Mouse (Mus musculus) E14TG2a.4 (cell line): Measurements from ENCODE around the gene Csf1.

Experiments
- H3K27me3 ChIP-seq: 2 replicates; pipeline ENCODE4 v1.6.1; 2014; ENCODE audit warnings: low read length, control low read depth; ENCODE audit not compliant: insufficient read depth
- H3K36me3 ChIP-seq: 2 replicates; pipeline ENCODE4 v1.6.1; 2014; ENCODE audit warnings: low read length, control low read depth; ENCODE audit not compliant: insufficient read depth
- H3K4me1 ChIP-seq: replicated peaks from 2 replicates; pipeline ENCODE4 v1.6.1; 2014; ENCODE audit warnings: low read depth, low read length, control low read depth
- H3K4me3 ChIP-seq: replicated peaks from 2 replicates; pipeline ENCODE4 v1.5.1; 2014; ENCODE audit warnings: mild to moderate bottlenecking, low read length
- H3K9me3 ChIP-seq: 2 replicates; pipeline ENCODE4 v1.6.1; 2014; ENCODE audit warnings: low read length, control low read depth
- CTCF ChIP-seq: conservative IDR thresholded peaks from 2 replicates; pipeline ENCODE4 v1.5.1; 2014; ENCODE audit warnings: low read length
- NANOG ChIP-seq: IDR thresholded peaks from 2 replicates; pipeline ENCODE4 v1.6.1; 2014; ENCODE audit warnings: borderline replicate concordance, low read length, mixed read lengths
- POU5F1 ChIP-seq: IDR thresholded peaks from 2 replicates; pipeline ENCODE4 v1.6.1; 2014; ENCODE audit warnings: low read length, borderline replicate concordance

Csf1 gene

DNA sequence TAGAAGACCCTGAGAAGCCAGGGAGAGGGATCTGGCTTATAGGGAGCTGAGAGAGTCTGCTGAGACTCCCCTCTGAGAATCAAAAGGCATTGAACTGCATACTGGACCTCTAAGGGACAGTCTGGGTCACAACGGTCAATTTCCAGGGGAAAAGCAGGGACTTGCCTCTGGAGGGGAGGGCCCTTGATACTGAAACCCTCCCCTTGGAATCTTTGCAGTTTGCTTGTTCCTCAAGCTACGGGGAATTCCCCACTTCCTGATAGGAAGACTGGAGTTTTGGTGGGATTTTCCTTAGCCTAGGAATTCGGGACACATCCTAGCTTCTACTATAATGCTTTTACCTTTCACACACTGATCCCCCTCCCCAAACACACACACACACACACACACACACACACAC lies 15.5 kb upstream of the Csf1 start:
- H3K4me1 ChIP-seq: peaks cover 8% of the 10 kb centered on the region
- H3K9me3 ChIP-seq: no peaks in the 10 kb centered on the region
- TF ChIP-seq CTCF (no peak), NANOG (no peak), POU5F1 (no peak)

DNA sequence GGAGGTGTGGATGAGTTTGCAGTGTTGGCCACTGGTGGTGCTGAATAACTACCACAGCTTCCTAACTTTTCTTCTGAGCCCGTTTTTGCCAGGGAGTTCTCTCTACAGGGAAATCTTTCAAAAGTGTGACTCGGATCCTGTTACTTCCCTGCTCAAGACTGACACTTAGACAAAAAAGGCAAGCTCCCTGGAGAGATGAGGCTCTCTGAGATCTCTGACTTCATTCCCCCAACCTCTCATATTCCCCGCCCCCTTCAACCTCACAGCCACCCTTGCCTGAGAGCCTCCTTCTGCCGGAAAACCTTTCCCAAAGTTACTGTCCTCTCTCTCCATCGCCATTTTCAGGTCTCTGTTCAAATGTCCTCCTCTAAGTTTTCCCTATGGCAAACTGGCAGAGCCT lies 14.8 kb upstream of the Csf1 start:
- no peak for TF ChIP-seq NANOG
- no peak for TF ChIP-seq CTCF
- TF ChIP-seq POU5F1: no peak
- H3K36me3 ChIP-seq: no peaks in the 10 kb centered on the region
- no peak overlapping the region for H3K4me3 ChIP-seq
- H3K9me3 ChIP-seq: no peaks in the 10 kb centered on the region
- H3K27me3 ChIP-seq: peaks cover 47% of the 10 kb centered on the region
- H3K4me1 ChIP-seq: peaks cover 8% of the 10 kb centered on the region

More for the DNA sequence above, 15.5 kb upstream of the Csf1 start:
- H3K4me3 ChIP-seq: no peak overlapping the region
- peaks cover 47% of the 10 kb centered on the region for H3K27me3 ChIP-seq
- no peaks in the 10 kb centered on the region for H3K36me3 ChIP-seq

DNA sequence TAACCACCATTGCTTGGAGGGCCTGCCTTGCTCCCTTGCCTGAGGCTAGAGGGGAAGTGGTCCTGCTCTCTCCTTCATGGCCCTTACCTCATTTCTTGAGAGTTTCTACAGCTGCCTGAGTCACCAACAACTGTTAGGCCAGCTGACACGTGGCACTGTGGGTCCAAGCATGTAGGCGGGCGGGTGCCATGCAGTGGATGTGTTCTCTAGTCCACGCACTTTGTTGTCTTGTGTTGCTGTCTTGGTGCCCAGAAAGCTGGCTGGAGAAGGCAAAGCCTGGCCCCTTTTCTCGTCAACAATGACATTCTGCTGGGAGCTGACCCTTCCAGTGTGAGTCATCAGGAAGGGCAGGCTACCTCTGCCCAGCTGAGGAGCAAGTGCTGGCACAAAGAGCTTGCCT lies 12.6 kb upstream of the Csf1 start:
- H3K4me1 ChIP-seq: peaks cover 8% of the 10 kb centered on the region
- TF ChIP-seq NANOG (no peak), CTCF (no peak), POU5F1 (no peak)
- peaks cover 52% of the 10 kb centered on the region for H3K27me3 ChIP-seq
- no peaks in the 10 kb centered on the region for H3K36me3 ChIP-seq
- no peak overlapping the region for H3K4me3 ChIP-seq
- no peaks in the 10 kb centered on the region for H3K9me3 ChIP-seq

- Histone ChIP-seq H3K9me3 (no peaks in the 10 kb centered on the region), H3K4me1 (no peaks in the 10 kb centered on the region), H3K27me3 (peaks cover 54% of the 10 kb centered on the region), H3K4me3 (no peak overlapping the region), H3K36me3 (no peaks in the 10 kb centered on the region)
- TF ChIP-seq CTCF (no peak), NANOG (no peak), POU5F1 (no peak)
These were observed 9.4 kb upstream of the Csf1 start for GRCm38 (mm10) chr3:107769692-107770091.

GRCm38 (mm10) chr3:107768104-107768989 lies 8.1 kb upstream of the Csf1 start:
- Histone ChIP-seq H3K4me3 (no peak overlapping the region), H3K4me1 (no peaks in the 10 kb centered on the region), H3K27me3 (peaks cover 58% of the 10 kb centered on the region), H3K36me3 (no peaks in the 10 kb centered on the region), H3K9me3 (no peaks in the 10 kb centered on the region)
- TF ChIP-seq NANOG (no peak), CTCF (no peak), POU5F1 (no peak)

GRCm38 (mm10) chr3:107766804-107767203 lies 6.5 kb upstream of the Csf1 start:
- Histone ChIP-seq H3K9me3 (no peaks in the 10 kb centered on the region), H3K27me3 (peaks cover 60% of the 10 kb centered on the region), H3K4me3 (no peak overlapping the region), H3K36me3 (no peaks in the 10 kb centered on the region), H3K4me1 (no peaks in the 10 kb centered on the region)
- TF ChIP-seq POU5F1: no peak

DNA sequence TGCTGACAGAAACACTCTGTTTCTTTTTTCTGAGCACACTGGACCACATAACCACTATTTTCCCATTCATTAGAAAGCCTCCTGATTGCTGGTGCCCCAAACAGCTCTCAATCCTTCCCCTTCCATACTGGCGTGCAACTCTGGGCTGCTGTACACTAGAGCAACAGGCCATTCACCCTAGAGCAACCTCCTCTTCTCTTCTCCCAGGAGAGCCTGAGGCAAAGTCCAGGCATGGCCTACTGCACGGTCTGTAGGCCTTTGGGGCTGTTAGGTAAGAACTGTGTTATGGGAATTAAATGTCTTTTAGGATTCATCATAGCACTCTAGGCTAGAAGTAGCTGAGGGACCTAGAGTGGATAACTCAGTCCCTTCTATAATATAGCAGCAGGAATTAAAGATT lies 5.7 kb upstream of the Csf1 start:
- Histone ChIP-seq H3K27me3 (peaks cover 63% of the 10 kb centered on the region), H3K4me3 (no peak overlapping the region), H3K4me1 (no peaks in the 10 kb centered on the region), H3K9me3 (no peaks in the 10 kb centered on the region), H3K36me3 (no peaks in the 10 kb centered on the region)
- TF ChIP-seq POU5F1: no peak
- TF ChIP-seq CTCF: no peak
- no peak for TF ChIP-seq NANOG

GRCm38 (mm10) chr3:107763552-107763951 lies 3.3 kb upstream of the Csf1 start:
- no peaks in the 10 kb centered on the region for H3K36me3 ChIP-seq
- H3K9me3 ChIP-seq: no peaks in the 10 kb centered on the region
- H3K4me3 ChIP-seq: no peak overlapping the region
- peaks cover 78% of the 10 kb centered on the region for H3K27me3 ChIP-seq
- H3K4me1 ChIP-seq: peaks cover 8% of the 10 kb centered on the region; the same call in 1 of the 2 replicates
- TF ChIP-seq POU5F1 (no peak), CTCF (no peak), NANOG (no peak)

DNA sequence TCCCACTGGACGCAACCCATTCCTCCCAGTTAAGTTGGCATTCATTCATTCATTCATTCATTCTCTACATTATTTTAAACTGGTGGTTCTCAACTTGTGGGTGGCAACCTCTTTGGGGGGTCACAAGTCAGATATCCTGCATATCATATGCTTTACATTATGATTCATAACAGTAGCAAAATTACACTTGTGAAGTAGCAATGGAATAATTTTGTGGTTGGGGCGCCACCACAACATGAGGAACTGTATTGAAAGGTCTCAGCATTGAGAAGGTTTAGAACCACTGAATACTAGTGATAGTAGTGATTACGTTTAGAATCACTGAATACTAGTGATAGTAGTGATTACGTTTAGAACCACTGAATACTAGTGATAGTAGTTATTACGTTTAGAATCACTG lies 1.2 kb upstream of the Csf1 start:
- H3K9me3 ChIP-seq: no peaks in the 10 kb centered on the region
- H3K4me1 ChIP-seq: peaks cover 8% of the 10 kb centered on the region; the same call in 1 of the 2 replicates
- no peaks in the 10 kb centered on the region for H3K36me3 ChIP-seq
- H3K27me3 ChIP-seq: peaks cover 90% of the 10 kb centered on the region
- TF ChIP-seq NANOG (no peak), POU5F1 (no peak), CTCF (no peak)
- H3K4me3 ChIP-seq: no peak overlapping the region
